Mouse (Mus musculus): ENCODE measurements around the gene Nat8f7.
"Not testable (repeated sequence)": the region's sequence is repeated elsewhere in the genome, so short reads cannot be mapped to it uniquely, and the experiment has no call there.

The Nat8f7 gene

DNA sequence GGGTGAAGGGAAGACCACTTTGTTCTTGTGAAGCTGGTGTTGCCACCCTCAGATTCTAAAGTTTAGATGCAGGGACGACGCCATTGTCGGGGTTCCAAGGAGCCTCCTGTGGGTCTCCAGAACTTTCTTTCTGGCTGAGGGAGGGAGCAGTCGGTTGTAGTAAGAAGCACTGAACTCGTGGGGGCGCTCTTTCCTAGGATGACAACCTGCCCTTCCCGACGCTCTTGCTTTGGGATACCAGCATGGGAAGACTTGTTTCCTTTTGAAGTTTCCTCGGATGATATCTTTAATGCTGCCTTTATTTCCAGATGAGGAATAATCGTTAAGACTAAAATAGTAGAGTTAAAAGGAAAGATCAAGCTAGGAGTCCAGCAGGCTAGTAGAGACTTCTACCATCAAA, at the start of gene Nat8f7:
Nat8f7 (minus strand) TSS at position 101 of the 400 bp plus-strand sequence.
- not testable (repeated sequence) for DNase-seq

DNA sequence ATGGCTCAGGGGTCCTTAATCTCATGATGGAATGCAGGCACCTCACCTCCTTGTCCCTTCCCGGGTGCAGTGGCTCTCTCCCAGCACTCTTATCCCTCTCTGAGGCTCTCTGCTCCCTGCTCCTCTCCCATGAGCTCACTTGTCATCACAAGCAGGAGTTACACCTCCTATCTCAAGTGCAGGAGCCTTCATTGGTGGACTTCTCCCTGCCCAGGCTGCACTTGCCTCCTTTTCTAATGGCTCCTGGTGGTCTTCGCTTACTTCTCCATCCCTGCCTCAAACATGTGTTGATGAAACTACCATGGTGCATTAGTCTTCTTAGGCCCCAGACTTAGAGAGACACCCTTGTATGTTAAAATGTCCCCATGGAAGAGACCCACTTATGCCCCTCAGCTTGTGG, 49.7 kb upstream of the Nat8f7 start:
- peak; percentile 2 for DNase-seq

DNA sequence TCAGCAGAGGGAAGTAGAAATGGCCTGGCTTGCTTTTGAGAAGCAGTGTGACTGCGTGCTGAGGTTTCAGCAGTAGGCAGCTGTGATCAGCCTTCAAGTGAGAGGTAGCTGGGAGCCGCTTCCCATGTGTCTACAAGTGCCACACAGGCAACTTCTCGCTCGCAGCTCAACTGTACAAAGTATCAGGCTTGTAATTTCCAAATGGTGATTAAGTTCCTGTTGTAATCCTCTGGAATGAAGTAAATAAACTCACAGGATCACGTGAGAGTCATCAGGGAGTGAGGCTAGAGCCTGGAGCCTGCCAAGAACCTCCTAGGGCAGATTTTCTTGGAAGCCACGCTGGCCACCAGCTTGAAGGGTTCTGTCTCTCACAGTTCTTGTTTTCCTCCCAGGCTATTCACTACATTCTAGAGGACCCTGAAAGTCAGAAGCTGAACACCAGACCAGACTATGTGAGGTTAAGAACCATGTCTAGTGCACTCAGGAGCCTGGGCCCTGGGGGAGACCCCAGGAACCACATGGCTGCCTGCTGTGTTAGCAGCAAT, 42.8 kb upstream of the Nat8f7 start:
- not testable (repeated sequence) for DNase-seq

DNA sequence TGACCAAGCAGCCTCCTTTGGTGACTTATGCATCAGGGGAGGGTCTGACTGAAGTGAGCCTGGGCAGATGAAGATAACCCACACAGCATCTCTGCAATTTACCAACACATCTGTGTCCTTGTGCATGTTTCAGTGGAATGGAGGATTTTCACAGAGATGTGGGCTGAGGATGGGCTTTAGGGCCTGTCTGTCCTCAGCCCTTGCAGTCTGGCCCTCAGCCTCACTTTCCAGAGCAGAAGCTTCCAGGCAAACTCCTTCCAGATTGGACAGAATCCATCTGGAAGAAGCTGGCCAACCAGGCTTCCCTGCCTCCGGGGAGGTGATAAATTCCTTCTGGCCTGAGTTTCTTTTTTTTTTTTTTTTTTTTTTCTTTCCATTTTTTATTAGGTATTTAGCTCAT, 3.4 kb downstream of the Nat8f7 start:
- DNase-seq, result not testable (repeated sequence)

DNA sequence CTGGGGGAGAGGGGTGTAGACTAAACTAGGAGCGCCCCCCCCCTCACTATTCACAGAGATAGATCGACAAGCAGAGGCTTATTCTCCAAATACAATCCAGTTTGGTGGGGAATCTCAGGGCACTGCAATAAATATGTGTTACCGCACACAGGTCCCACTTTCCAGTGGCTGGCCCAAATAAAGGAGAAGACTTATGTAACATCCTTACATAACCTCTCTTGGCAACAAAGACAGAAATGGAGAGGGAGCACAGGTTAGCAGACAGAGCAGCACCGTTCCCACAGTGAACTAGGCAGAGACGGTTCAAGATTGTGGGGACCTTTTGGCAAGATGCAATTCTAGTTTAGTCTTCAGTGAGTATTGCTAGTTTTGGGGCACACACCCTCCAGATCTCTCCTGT, 3.8 kb downstream of the Nat8f7 start:
- DNase-seq, result peak; percentile 49

DNA sequence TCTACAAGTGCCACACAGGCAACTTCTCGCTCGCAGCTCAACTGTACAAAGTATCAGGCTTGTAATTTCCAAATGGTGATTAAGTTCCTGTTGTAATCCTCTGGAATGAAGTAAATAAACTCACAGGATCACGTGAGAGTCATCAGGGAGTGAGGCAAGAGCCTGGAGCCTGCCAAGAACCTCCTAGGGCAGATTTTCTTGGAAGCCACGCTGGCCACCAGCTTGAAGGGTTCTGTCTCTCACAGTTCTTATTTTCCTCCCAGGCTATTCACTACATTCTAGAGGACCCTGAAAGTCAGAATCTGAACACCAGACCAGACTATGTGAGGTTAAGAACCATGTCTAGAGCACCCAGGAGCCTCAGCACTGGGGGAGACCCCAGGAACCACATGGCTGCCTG, 11.1 kb downstream of the Nat8f7 start:
- DNase-seq, result not testable (repeated sequence)

Measured in cerebellum, adult 9-10 months (tissue).